Mouse (Mus musculus) gastrocnemius, adult 2 months (tissue): Measurements from ENCODE around the gene 5730596B20Rik. TPM values are rescaled to one million over a fixed set of nuclear protein-coding genes. Genes with fewer than 3 reads are reported as not detected.

ENCODE experiments used
- DNase-seq: peaks from one replicate; pipeline ENCODE4 v3.0.0; 2022
- H3K27ac ChIP-seq: fragments of 200-600 bp; 2 replicates; pipeline ENCODE4 v1.8.1; 2022; ENCODE audit warnings: mild to moderate bottlenecking
- H3K4me3 ChIP-seq: fragments of 200-600 bp; 2 replicates; pipeline ENCODE4 v1.8.1; 2022; ENCODE audit warnings: mild to moderate bottlenecking, moderate library complexity
- CTCF ChIP-seq: fragments of 200-600 bp; IDR thresholded peaks from 2 replicates; pipeline ENCODE4 v1.8.1; 2022; ENCODE audit warnings: antibody characterized with exemption, mild to moderate bottlenecking, moderate library complexity
- intact Hi-C: fragments of 180-260 bp; cut with DNase I; formaldehyde crosslinking; loops from one replicate; pipeline ENCODE4 v1.15.1; 2025
- total RNA-seq, 2 experiments: library from RNA; stranded (reverse); gene quantifications; 2 replicates each; pipeline ENCODE4 v1.2.3; 2021

Gene 5730596B20Rik
- total RNA-seq, 2 experiments from 2014 or later = 0.10 TPM; not detected in 1

GRCm38 (mm10) chr6:52196811-52197210 is 19.5 kb downstream of the 5730596B20Rik start:
- intact Hi-C loops = loop anchor here (5.0 kb wide), 1 partner anchor 35 kb away; the partner anchor contains the start of gene Hoxa2
- no peak for TF ChIP-seq CTCF
- no peak for DNase-seq
- Histone ChIP-seq H3K4me3 (no peak overlapping the region), H3K27ac (no peak overlapping the region)

- intact Hi-C loops = loop anchor here (5.0 kb wide), 1 partner anchor 35 kb away; the partner anchor contains the start of gene Hoxa2
- Histone ChIP-seq H3K27ac (no peak overlapping the region), H3K4me3 (no peak overlapping the region)
- peak; percentile 60 for TF ChIP-seq CTCF
- peak; percentile 29 for DNase-seq
Measured at GRCm38 (mm10) chr6:52197271-52197670, 20.0 kb downstream of the 5730596B20Rik start.

- DNase-seq = peak; percentile 19
- Histone ChIP-seq H3K27ac (no peak overlapping the region), H3K4me3 (no peak overlapping the region)
- TF ChIP-seq CTCF = no peak
- intact Hi-C loops = no loop called here
Measured at GRCm38 (mm10) chr6:52200073-52200750, 22.9 kb downstream of the 5730596B20Rik start.

GRCm38 (mm10) chr6:52200751-52201250 is 23.5 kb downstream of the 5730596B20Rik start:
- no peak for DNase-seq
- H3K4me3 ChIP-seq = no peak overlapping the region
- intact Hi-C loops = no loop called here
- TF ChIP-seq CTCF = no peak
- H3K27ac ChIP-seq = no peak overlapping the region

- intact Hi-C loops = no loop called here
- Histone ChIP-seq H3K4me3 (no peak overlapping the region), H3K27ac (no peak overlapping the region)
- no peak for TF ChIP-seq CTCF
- no peak for DNase-seq
Measured at GRCm38 (mm10) chr6:52201269-52201668, 24.0 kb downstream of the 5730596B20Rik start.

GRCm38 (mm10) chr6:52202362-52203120 is 25.2 kb downstream of the 5730596B20Rik start:
- intact Hi-C loops = no loop called here
- TF ChIP-seq CTCF = no peak
- Histone ChIP-seq H3K27ac (peak overlapping the region; percentile 82), H3K4me3 (peak overlapping the region; percentile 79)
- DNase-seq = no peak

- DNase-seq = peak; percentile 16
- no peak for TF ChIP-seq CTCF
- H3K4me3 ChIP-seq = peak overlapping the region; percentile 79
- intact Hi-C loops = no loop called here
- H3K27ac ChIP-seq = peak overlapping the region; percentile 82
Measured at GRCm38 (mm10) chr6:52203121-52203370, 25.7 kb downstream of the 5730596B20Rik start.

- peak; percentile 73 for DNase-seq
- peak overlapping the region; percentile 79 for H3K4me3 ChIP-seq
- no peak for TF ChIP-seq CTCF
- peak overlapping the region; percentile 82 for H3K27ac ChIP-seq
- intact Hi-C loops = loop anchor here (1.0 to 2.0 kb wide), 2 partner anchors 203 to 327 kb away; no protein-coding TSS in a partner anchor
Measured at GRCm38 (mm10) chr6:52203371-52204049, 26.2 kb downstream of the 5730596B20Rik start.

- Histone ChIP-seq H3K4me3 (peak within 1 kb of the TSS; percentile 79), H3K27ac (peak within 1 kb of the TSS; percentile 82)
- intact Hi-C loops = loop anchor here (1.0 to 2.0 kb wide), 2 partner anchors 203 to 328 kb away; no protein-coding TSS in a partner anchor
- peak; percentile 96 for TF ChIP-seq CTCF
- peak; percentile 87 for DNase-seq
Measured at GRCm38 (mm10) chr6:52204050-52204752, 26.9 kb downstream of the 5730596B20Rik start, which contains the start of gene Hoxa5. Gene Hoxa5, minus strand, starts transcription at chr6:52204587.

- no peak for TF ChIP-seq CTCF
- Histone ChIP-seq H3K4me3 (no peak overlapping the region), H3K27ac (peak overlapping the region; percentile 32; the same call in 1 of the 2 replicates)
- intact Hi-C loops = loop anchor here (2.0 kb wide), 1 partner anchor 204 kb away; no protein-coding TSS in a partner anchor
- peak; percentile 15 for DNase-seq
Measured at GRCm38 (mm10) chr6:52205221-52205620, 27.9 kb downstream of the 5730596B20Rik start.

GRCm38 (mm10) chr6:52205638-52206621 is 28.6 kb downstream of the 5730596B20Rik start:
- H3K27ac ChIP-seq = no peak overlapping the region

More at GRCm38 (mm10) chr6:52205638-52206621, 28.6 kb downstream of the 5730596B20Rik start:
- peak; percentile 16 for DNase-seq
- intact Hi-C loops = loop anchor here (2.0 kb wide), 1 partner anchor 205 kb away; no protein-coding TSS in a partner anchor
- no peak for TF ChIP-seq CTCF
- H3K4me3 ChIP-seq = no peak overlapping the region
